Mouse (Mus musculus): ENCODE data around the gene Pdxk. TPM values are rescaled to one million over a fixed set of nuclear protein-coding genes. Genes with fewer than 3 reads are reported as not detected.

Pdxk gene
- polyA plus RNA-seq, 1 experiment from 2014 or later: 13.9 TPM

DNA sequence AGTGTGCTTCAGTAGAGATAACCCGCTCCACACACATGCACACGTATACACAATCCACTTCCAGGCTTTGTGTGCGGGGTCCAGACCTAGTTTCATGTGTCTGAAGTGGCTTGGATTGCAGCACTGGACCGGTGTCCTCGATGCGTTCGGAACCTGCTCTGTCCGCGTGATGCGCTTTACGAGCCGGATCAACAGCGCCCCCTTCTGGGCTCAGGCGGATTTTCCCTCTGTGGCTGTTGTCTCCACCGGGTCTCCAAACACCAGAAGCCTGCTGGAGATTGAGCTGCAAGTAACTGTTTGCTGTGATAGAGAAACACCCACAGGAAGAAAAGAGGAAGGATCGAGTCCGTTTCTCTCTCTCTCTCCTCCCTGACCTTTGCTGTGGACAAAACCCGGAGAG is 72.7 kb downstream of the Pdxk start:
- ATAC-seq (replicated peaks): no peak
- Histone ChIP-seq H3K27ac (replicated peaks) (no peak overlapping the region), H3K36me3 (no peaks in the 10 kb centered on the region), H3K9me3 (no peaks in the 10 kb centered on the region), H3K27me3 (peaks cover 23% of the 10 kb centered on the region), H3K9ac (replicated peaks) (no peak overlapping the region; the same call in 1 of the 2 replicates), H3K4me2 (replicated peaks) (no peak overlapping the region), H3K4me3 (no peak overlapping the region), H3K4me1 (peaks cover 22% of the 10 kb centered on the region)
- WGBS: 2% methylated on average over 18 of the region's 18 CpGs

GRCm38 (mm10) chr10:78390982-78391470 is 73.7 kb downstream of the Pdxk start:
- Histone ChIP-seq H3K36me3 (no peaks in the 10 kb centered on the region), H3K9ac (replicated peaks) (no peak overlapping the region), H3K27ac (replicated peaks) (no peak overlapping the region), H3K4me2 (replicated peaks) (no peak overlapping the region), H3K4me1 (peaks cover 17% of the 10 kb centered on the region), H3K4me3 (no peak overlapping the region), H3K9me3 (no peaks in the 10 kb centered on the region), H3K27me3 (peaks cover 23% of the 10 kb centered on the region)
- no peak for ATAC-seq (replicated peaks)
- 9% methylated on average over 4 of the region's 4 CpGs for WGBS

DNA sequence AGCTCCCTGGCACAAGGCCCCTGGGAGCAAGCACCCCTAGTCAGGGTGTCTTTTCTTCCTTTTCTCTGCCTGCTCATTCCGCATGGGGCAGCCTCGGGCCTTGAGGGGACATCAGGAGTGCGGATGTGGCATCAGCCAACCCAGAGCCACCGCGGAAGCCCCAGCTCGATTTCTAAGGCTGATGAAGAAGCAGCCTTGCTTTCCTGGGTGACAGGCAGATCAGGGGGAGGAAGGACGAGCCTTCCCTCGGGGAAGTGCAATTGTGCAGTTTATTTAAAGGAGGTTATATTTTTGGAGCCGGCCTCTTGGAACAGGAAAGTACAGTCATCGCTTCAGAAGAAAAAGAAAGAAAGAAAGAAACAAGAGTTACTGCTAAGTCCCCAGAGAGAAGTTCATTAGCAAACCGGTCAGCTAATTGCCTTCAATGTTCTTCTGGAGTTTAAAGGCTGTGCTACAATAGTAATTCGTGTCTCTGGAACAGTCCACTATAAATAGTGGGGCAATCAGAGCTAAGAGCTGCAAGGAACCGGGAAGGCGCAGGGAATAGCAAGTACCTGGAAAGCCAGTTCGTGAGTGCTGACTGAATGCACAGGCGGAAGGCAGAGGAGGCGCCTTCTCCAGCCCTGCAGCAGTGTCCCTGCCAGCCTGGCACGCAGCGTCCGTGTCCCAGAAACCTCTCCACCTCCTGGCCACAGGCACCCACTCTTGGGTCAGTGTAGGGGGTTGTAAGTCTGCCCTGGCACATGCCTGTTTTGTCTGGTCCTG is 76.4 kb downstream of the Pdxk start:
- no peaks in the 10 kb centered on the region for H3K9me3 ChIP-seq
- no peak overlapping the region for H3K4me2 ChIP-seq (replicated peaks)

More for the DNA sequence above, 76.4 kb downstream of the Pdxk start:
- peaks cover 10% of the 10 kb centered on the region; the same call in 1 of the 2 replicates for H3K4me1 ChIP-seq
- 45% methylated on average over 20 of the region's 20 CpGs for WGBS
- H3K9ac ChIP-seq (replicated peaks): no peak overlapping the region; the same call in 1 of the 2 replicates
- H3K36me3 ChIP-seq: no peaks in the 10 kb centered on the region
- no peak overlapping the region for H3K27ac ChIP-seq (replicated peaks)
- H3K4me3 ChIP-seq: no peak overlapping the region
- no peak for ATAC-seq (replicated peaks)
- H3K27me3 ChIP-seq: peaks cover 23% of the 10 kb centered on the region

Small RNA genes within 50 kb of the gene (microRNA-seq; reads per million reads assigned to microRNA genes)
- gene Mir6410 (not detected), gene Mir6907 (1.3 reads per million), gene Mir6908 (not detected)

Other genes starting within 250 kb of the Pdxk start
- 27.2 and 27.5 TPM in 2 replicates for gene Trappc10, start 220.3 kb downstream of the Pdxk start, polyA plus RNA-seq (2015; fragmentation: Nextera tagmentation; extraction: Ambion mirVana)
- 69.9 and 72.2 TPM in 2 replicates for gene Agpat3, start 112.5 kb downstream of the Pdxk start, polyA plus RNA-seq (2015; fragmentation: Nextera tagmentation; extraction: Ambion mirVana)
- gene Rrp1, start 51.9 kb downstream of the Pdxk start, polyA plus RNA-seq (2015; fragmentation: Nextera tagmentation; extraction: Ambion mirVana): 395 and 412 TPM in 2 replicates
- 100 and 115 TPM in 2 replicates for gene Cstb, start 39.3 kb downstream of the Pdxk start, polyA plus RNA-seq (2015; fragmentation: Nextera tagmentation; extraction: Ambion mirVana)
- gene Olfr1358, start 52.5 kb upstream of the Pdxk start, polyA plus RNA-seq (2015; fragmentation: Nextera tagmentation; extraction: Ambion mirVana): not detected in 2 replicates
- 39.7 and 40.6 TPM in 2 replicates for gene Ilvbl, start 109.4 kb upstream of the Pdxk start, polyA plus RNA-seq (2015; fragmentation: Nextera tagmentation; extraction: Ambion mirVana)
- 3.6 TPM in 2 replicates for gene Syde1, start 127.0 kb upstream of the Pdxk start, polyA plus RNA-seq (2015; fragmentation: Nextera tagmentation; extraction: Ambion mirVana)
- gene Olfr1357, start 153.1 kb upstream of the Pdxk start, polyA plus RNA-seq (2015; fragmentation: Nextera tagmentation; extraction: Ambion mirVana): not detected in 2 replicates